Mouse (Mus musculus) midbrain, embryonic 14.5 days (tissue): ENCODE measurements around the gene Hes6. TPM values are rescaled to one million over a fixed set of nuclear protein-coding genes. Genes with fewer than 3 reads are reported as not detected.

Experiments used
- ATAC-seq: fragments of 200-750 bp; cut with Nextera tagmentation; 2 replicates; pipeline ENCODE4 v1.8.0; 2017; ENCODE audit warnings: moderate number of reproducible peaks, moderate library complexity; ENCODE audit not compliant: low FRiP score, low TSS enrichment
- DNase-seq: peaks from one replicate; pipeline ENCODE4 v3.0.0-alpha.2; 2015
- H3K27ac ChIP-seq: fragments of 300-500 bp; sonication (generic); replicated peaks from 2 replicates; pipeline ENCODE4 v1.5.1; 2014; ENCODE audit warnings: mild to moderate bottlenecking, low read depth, low read length, moderate library complexity
- H3K27me3 ChIP-seq: fragments of 300-500 bp; sonication (generic); 2 replicates; pipeline ENCODE4 v1.6.1; 2014; ENCODE audit warnings: low read length, control low read depth, mixed read lengths; ENCODE audit not compliant: control insufficient read depth, insufficient read depth
- H3K36me3 ChIP-seq: fragments of 300-500 bp; sonication (generic); 2 replicates; pipeline ENCODE4 v1.6.1; 2014; ENCODE audit warnings: low read length, control low read depth; ENCODE audit not compliant: control insufficient read depth, insufficient read depth
- H3K4me1 ChIP-seq: fragments of 300-500 bp; sonication (generic); 2 replicates; pipeline ENCODE4 v1.6.1; 2014; ENCODE audit warnings: mild to moderate bottlenecking, antibody characterized with exemption, low read length, control low read depth; ENCODE audit not compliant: control insufficient read depth, insufficient read depth
- H3K4me2 ChIP-seq: fragments of 300-500 bp; sonication (generic); 2 replicates; pipeline ENCODE4 v1.6.1; 2014; ENCODE audit warnings: mild to moderate bottlenecking, low read length, moderate library complexity
- H3K4me3 ChIP-seq: fragments of 300-500 bp; sonication (generic); replicated peaks from 2 replicates; pipeline ENCODE4 v1.5.1; 2014; ENCODE audit warnings: low read depth, low read length
- H3K9ac ChIP-seq: fragments of 300-500 bp; sonication (generic); replicated peaks from 2 replicates; pipeline ENCODE4 v1.6.1; 2014; ENCODE audit warnings: mild to moderate bottlenecking, low read length, moderate library complexity
- H3K9me3 ChIP-seq: fragments of 300-500 bp; sonication (generic); 2 replicates; pipeline ENCODE4 v1.6.1; 2016; ENCODE audit warnings: low read length, control low read depth, mixed read lengths; ENCODE audit not compliant: control insufficient read depth
- WGBS: fragments of 180-500 bp; shearing (Covaris S2); extraction: QIAGEN DNeasy Blood & Tissue Kit; methylation state at CpG from one replicate; pipeline ENCODE4 v1.1.7; 2014; 5-methylcytosine and 5-hydroxymethylcytosine counted together
- polyA plus RNA-seq: library from polyadenylated mRNA; unstranded; fragments of >200 nt; fragmentation: Nextera tagmentation; extraction: Ambion mirVana; gene quantifications from 2 replicates; pipeline ENCODE4 v1.2.1, GENCODE M21; 2014

Gene Hes6
- polyA plus RNA-seq, 1 experiment from 2014 or later, result 214 TPM

DNA sequence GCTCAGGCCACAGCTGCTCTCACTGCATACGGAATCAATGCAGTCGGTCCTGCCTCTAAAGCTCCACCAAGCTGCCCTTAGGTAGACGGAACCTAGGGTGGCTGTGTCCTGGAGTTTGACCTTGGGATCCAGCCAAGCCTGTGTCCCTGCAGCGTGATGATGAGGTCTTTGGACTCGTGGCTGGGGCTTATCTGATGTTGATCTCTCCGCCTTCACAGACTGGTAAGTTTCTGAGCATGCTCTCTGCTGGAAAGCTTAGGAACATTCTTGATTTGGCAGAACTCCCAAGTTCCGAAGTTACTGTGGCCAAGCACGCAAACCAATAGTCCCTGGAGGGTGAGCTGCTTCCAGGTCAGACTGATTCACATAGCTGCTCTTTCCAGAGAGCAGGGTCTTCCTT lies 32.2 kb upstream of the Hes6 start:
- H3K9ac ChIP-seq, result no peak overlapping the region
- H3K27me3 ChIP-seq, result no peaks in the 10 kb centered on the region
- WGBS, result 87% methylated on average over 8 of the region's 8 CpGs
- H3K36me3 ChIP-seq, result peaks cover 52% of the 10 kb centered on the region
- no peaks in the 10 kb centered on the region for H3K4me1 ChIP-seq
- no peak overlapping the region for H3K4me2 ChIP-seq
- DNase-seq (no peak), ATAC-seq (no peak)
- no peak overlapping the region for H3K4me3 ChIP-seq
- no peak overlapping the region for H3K27ac ChIP-seq
- H3K9me3 ChIP-seq, result no peaks in the 10 kb centered on the region

DNA sequence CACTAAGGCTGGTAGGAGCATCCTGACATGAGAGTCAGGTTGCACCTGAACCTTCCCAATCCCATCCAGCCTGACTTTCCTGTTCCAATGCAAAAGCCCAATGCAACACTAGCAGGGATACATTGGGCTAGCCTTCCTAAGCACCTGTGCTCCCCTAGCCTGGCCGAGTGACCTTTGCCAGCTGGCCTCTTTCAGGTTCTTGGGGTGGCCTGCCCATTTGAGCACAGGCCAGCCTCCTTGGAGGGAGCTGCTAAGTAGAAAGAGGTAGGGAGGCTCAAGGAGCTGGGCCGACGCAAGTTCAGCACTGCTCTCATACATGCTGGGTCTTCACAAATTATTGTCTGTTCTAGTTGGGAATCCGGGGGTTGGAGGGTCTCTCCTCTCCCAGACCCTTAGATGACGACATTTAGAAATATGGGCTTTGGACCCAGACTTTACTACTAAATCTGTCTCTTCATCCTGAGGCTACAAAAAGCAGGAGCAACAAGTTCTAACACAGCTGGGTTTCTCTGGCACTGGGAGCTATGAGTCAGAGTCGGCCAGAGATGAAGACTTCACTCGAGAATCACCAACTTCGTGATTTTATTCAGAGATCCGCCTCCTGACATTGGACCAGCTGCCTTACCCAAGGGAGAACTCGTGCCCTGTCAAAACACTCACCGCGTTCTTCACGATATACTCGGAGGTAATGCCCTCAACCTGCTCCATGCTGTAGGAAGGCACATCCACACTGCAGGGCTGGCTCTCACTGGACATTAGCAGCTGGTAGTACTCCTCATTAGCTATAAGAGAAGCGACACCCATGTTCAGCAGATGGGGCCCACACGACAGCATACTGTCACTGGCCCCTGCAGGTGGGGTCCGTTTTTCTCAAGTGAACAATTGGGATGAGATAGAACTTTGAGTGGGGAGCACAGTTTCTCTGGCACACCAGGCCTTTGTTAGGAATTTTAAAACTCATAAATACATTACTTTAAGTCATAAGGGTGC lies 31.3 kb upstream of the Hes6 start:
- Histone ChIP-seq H3K4me3 (no peak overlapping the region), H3K9ac (no peak overlapping the region), H3K27ac (no peak overlapping the region), H3K4me1 (no peaks in the 10 kb centered on the region), H3K36me3 (peaks cover 55% of the 10 kb centered on the region), H3K4me2 (no peak overlapping the region), H3K9me3 (no peaks in the 10 kb centered on the region), H3K27me3 (no peaks in the 10 kb centered on the region)
- DNase-seq (no peak), ATAC-seq (no peak)
- 94% methylated on average over 17 of the region's 17 CpGs for WGBS

DNA sequence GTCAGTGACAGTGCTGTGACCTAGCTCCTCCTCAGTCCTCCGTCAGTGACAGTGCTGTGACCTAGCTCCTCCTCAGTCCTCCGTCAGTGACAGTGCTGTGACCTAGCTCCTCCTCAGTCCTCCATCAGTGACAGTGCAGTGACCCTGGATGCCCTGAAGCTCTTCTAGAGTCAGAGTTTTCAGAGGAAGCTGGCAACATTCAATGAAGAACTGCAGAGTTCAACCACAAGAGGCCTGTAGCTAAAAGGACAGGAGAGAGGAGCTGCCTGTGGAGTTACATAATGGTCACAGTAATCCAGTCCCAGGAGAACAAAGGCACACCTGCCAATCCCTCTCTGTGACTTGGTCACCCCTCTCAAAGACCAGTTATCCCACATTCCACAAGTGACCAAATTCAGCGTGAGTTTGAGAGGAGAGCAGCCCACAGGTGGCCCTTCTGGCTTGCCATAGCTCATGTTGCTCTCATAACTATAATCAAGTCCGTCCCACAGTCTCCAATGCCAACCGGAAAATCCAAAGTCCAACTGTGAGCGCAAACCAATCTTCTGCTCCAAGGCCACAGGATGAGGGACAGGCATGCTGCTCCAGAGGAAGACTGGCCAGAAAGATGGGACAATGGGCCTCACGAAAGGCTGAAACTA lies 28.6 kb upstream of the Hes6 start:
- 68% methylated on average over 6 of the region's 7 CpGs for WGBS
- Histone ChIP-seq H3K4me2 (no peak overlapping the region), H3K36me3 (peaks cover 49% of the 10 kb centered on the region), H3K4me3 (no peak overlapping the region), H3K27me3 (no peaks in the 10 kb centered on the region), H3K9ac (no peak overlapping the region), H3K27ac (no peak overlapping the region), H3K4me1 (no peaks in the 10 kb centered on the region), H3K9me3 (no peaks in the 10 kb centered on the region)
- DNase-seq (no peak), ATAC-seq (no peak)

DNA sequence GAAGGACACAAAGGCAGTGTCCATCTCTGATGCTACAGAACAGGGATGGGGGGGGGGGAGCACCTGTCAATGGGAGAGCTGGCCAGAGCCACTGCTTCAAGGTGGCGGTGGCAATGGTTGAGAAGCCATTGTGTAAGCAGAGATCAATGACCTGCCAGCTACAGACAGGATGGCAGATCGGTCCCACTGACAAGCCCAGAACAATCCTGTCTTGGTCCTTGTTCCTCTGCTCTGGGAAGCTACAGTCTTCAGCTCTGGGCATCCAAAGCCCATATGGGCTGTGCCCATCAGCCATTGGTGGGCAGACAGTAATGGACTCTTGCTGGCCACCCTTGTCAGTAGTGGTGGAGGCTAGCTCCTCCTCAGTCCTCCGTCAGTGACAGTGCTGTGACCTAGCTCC lies 28.0 kb upstream of the Hes6 start:
- no peak overlapping the region for H3K4me3 ChIP-seq
- DNase-seq (no peak), ATAC-seq (no peak)
- H3K4me2 ChIP-seq, result no peak overlapping the region
- no peak overlapping the region for H3K9ac ChIP-seq
- no peaks in the 10 kb centered on the region for H3K27me3 ChIP-seq
- 89% methylated on average over 3 of the region's 3 CpGs for WGBS
- peaks cover 49% of the 10 kb centered on the region for H3K36me3 ChIP-seq
- H3K4me1 ChIP-seq, result no peaks in the 10 kb centered on the region
- H3K9me3 ChIP-seq, result no peaks in the 10 kb centered on the region
- no peak overlapping the region for H3K27ac ChIP-seq

DNA sequence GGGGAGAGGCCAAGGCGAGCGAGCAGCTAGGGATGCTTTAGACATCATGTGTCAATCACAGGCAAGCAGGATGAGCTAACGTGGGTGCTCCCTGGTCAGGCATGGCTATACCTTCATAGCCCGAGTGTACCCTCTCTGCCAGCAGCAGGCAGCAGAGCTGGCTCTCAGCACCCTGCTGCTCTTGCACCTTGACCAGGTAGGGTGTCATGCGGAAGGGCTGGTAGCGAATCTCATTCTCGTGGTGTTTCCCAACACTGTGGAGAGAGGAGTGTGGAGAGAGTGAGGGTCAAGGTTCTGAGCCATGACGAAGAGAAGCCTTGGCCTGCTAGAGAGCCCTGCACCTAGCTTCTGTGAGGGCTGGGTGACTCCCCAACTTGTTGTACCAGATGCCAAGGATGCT lies 25.9 kb upstream of the Hes6 start:
- no peak for ATAC-seq
- Histone ChIP-seq H3K36me3 (peaks cover 41% of the 10 kb centered on the region), H3K4me3 (no peak overlapping the region), H3K27me3 (no peaks in the 10 kb centered on the region), H3K9ac (no peak overlapping the region), H3K4me1 (peaks cover 3% of the 10 kb centered on the region; the same call in 1 of the 2 replicates), H3K27ac (no peak overlapping the region), H3K4me2 (no peak overlapping the region), H3K9me3 (no peaks in the 10 kb centered on the region)
- WGBS, result 88% methylated on average over 8 of the region's 8 CpGs
- no peak for DNase-seq

DNA sequence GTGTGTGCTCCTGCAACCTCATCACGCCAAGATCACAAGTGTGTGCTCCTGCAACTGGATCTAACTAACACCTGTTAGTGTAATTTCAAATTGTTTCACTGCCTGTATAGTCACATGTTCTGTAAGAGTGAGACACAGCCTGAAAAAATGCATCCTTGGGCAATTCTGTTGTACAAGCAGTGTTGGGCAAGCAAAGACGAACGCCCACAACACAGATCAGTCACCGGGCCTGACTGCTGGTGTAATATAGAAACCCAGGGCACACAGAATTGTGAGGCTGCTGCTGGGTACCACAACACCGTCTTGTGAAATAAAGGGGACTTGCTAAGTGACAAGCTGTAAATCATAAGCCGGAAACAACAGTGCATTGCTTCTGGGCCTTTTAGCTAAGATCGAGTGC lies 23.7 kb upstream of the Hes6 start:
- no peaks in the 10 kb centered on the region for H3K27me3 ChIP-seq
- WGBS, result 93% methylated on average over 7 of the region's 7 CpGs
- no peak overlapping the region for H3K27ac ChIP-seq
- no peak overlapping the region for H3K9ac ChIP-seq
- peaks cover 3% of the 10 kb centered on the region; the same call in 1 of the 2 replicates for H3K4me1 ChIP-seq
- H3K9me3 ChIP-seq, result no peaks in the 10 kb centered on the region
- no peak overlapping the region for H3K4me2 ChIP-seq
- DNase-seq, result no peak
- no peak overlapping the region for H3K4me3 ChIP-seq
- peaks cover 34% of the 10 kb centered on the region for H3K36me3 ChIP-seq
- no peak for ATAC-seq

DNA sequence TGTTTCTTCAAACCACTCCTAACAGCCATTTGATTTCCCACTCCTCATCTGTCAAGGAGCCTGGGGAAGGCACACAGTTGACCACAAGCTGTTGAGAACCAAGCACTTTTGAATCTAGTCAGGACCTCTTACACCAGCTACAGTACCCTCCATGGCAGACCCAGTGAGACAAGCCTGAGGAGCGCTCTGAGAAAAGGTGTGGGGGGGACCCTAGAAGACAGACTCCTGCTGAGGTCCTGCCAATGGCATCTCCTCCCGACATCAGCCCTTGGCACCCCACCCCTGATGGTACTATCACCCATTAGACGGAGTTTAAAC lies 23.2 kb upstream of the Hes6 start:
- H3K4me1 ChIP-seq, result peaks cover 3% of the 10 kb centered on the region; the same call in 1 of the 2 replicates
- H3K9me3 ChIP-seq, result no peaks in the 10 kb centered on the region
- H3K27me3 ChIP-seq, result no peaks in the 10 kb centered on the region
- H3K27ac ChIP-seq, result no peak overlapping the region
- no peak overlapping the region for H3K4me2 ChIP-seq
- no peak for ATAC-seq
- H3K36me3 ChIP-seq, result peaks cover 38% of the 10 kb centered on the region
- no peak overlapping the region for H3K4me3 ChIP-seq
- no peak for DNase-seq
- WGBS, result 95% methylated on average over 3 of the region's 3 CpGs
- H3K9ac ChIP-seq, result no peak overlapping the region

DNA sequence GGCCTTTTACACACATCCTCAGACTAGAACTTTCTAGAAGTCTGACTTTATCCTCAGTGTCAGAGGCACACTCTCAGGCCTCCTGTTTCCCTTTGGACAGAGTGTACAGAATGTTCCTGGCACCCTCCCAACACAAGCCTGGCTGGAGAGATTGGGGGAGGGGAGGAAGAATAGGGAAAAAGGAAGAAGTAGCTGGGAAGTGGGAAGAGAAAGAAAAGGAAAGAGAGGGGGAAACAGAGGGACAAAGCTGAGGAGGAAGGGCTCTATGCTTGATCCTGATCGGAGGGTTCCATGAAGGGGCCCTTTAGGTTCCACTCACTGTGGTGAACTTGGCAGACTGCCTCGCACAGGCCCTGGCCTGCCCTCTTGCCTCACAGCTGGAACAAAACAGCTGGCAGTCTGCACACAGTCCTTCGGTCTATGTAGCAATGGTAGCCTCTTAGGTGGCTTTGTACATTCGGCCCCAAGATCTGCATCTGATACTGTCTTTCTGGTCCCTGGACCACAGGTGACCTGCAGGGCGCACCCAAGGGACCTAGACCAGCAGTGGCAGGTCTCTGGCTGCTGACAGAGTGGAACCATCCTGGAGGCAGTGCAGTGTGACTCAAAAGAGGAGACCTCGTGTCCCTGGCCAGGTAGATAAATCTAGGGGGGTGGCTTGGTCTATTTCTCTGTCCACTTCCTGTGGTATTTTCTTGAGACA lies 22.7 kb upstream of the Hes6 start:
- WGBS, result 80% methylated on average over 6 of the region's 6 CpGs
- Histone ChIP-seq H3K27ac (no peak overlapping the region), H3K4me2 (no peak overlapping the region), H3K9ac (no peak overlapping the region), H3K9me3 (no peaks in the 10 kb centered on the region), H3K4me1 (peaks cover 3% of the 10 kb centered on the region; the same call in 1 of the 2 replicates), H3K27me3 (no peaks in the 10 kb centered on the region), H3K4me3 (no peak overlapping the region), H3K36me3 (peaks cover 38% of the 10 kb centered on the region)
- DNase-seq (peak; percentile 59), ATAC-seq (no peak)
